Mouse (Mus musculus) mouse embryonic stem cell (cell line): ENCODE measurements at regions not wholly inside any gene's neighbourhood (a gene's known extent, or its start where the extent isn't known, plus 50 kb on each side); places are given as distances from the start of the nearest gene placed in this dataset.

Source experiments
- in situ Hi-C, 2 experiments: fragments of 300-500 bp; cut with MboI; formaldehyde crosslinking; loops; 1 replicate in 1 of 2; 3 replicates in 1 of 2; pipeline ENCODE4 v1.14.3; 2019 to 2020; ENCODE audit warnings: low sequenced_read_pairs in 2 of 2, low pct_unique_long_range_greater_than_20kb in 1 of 2, mixed read lengths in 1 of 2; ENCODE audit not compliant: unreplicated experiment in 1 of 2

DNA sequence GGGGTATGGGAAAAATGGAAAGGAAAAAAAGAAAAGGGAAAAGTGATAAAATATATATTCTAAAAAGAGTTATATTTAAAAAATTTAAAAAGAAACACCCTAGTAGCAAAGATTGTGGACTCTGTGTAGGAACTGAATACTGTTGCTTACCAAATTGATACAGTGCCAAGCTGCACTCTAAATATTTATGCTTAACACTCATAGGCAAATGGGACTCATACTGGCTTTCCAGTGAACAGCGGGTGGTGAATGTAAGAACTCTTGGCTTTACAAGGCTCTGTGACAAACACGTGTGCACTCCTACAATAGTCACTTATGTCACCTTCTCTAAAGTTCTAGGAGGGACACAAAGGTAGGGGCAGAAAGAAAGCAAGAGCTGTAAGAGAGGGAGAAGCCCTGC, 1320.8 kb downstream of the Gsdmc2 start:
- in situ Hi-C loops = no loop called here

DNA sequence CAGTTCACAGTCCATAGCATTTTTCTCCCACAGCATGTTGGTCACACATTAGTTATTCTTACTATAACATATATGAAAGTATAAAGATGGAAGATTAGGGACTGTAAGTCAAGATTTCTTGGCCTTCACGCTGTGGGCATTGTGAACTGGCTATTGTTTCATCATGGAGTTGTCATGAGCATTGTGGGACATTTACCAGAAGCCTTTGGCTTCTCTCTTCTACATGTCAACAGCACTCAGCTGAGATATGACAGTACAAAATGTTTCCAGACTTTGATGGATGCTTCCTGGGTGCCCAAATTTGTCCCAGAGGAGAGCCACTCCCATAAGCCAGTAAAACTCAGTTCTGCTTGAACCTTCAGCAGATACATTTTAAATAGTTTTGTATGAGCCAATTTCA, 1331.5 kb downstream of the Gsdmc2 start:
- in situ Hi-C loops = no loop called here

GRCm38 (mm10) chr15:62511461-62511860, 1333.5 kb downstream of the Gsdmc2 start:
- in situ Hi-C loops = no loop called here

GRCm38 (mm10) chr15:62503866-62504265, 1341.1 kb downstream of the Gsdmc2 start:
- in situ Hi-C loops = no loop called here

- in situ Hi-C loops = no loop called here
Observed at GRCm38 (mm10) chr15:62500966-62501365, 1344.0 kb downstream of the Gsdmc2 start.

DNA sequence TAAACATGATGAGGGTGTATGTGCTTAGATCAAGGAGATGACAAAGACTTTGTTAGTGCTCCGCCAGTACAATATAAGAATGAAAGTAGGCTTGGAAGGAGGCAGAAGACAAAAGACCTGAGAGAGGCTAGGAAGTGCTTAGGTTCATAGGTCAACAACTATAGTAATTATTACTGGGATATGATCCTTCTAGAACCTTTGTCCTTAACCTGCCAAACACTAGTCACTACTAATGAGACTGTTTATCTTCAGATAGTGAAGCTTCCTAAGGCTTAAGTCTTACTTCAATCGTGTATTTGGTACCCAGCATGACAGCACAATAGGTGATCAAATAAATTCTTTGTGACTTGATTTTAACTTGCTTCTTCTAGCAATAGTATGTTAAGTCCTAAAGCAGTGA, 1344.5 kb downstream of the Gsdmc2 start:
- in situ Hi-C loops = no loop called here

DNA sequence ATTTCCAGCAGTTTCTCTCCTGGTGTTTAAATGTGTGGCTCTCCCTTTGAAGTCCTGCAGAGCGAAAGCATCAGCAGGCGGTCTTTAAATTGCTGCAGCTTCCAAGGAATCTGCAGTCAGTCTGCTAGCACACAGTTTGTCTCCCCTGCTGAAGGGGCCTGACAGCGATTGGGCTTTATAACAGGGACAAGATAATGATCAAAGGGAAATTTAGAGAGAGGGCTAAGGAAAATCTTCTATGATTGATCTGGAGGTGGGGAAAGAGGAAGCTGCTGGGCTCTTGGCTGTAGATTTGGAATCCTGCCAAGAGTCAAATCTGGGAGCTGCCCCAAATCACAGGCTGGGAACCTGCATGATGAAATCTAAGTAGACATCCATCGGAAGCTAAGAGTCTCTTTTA, 1348.8 kb downstream of the Gsdmc2 start:
- in situ Hi-C loops = no loop called here

- in situ Hi-C loops = no loop called here
Observed at GRCm38 (mm10) chr15:62492350-62492749, 1352.6 kb downstream of the Gsdmc2 start.

- in situ Hi-C loops = no loop called here
Observed at GRCm38 (mm10) chr15:62490548-62490947, 1354.4 kb downstream of the Gsdmc2 start.

DNA sequence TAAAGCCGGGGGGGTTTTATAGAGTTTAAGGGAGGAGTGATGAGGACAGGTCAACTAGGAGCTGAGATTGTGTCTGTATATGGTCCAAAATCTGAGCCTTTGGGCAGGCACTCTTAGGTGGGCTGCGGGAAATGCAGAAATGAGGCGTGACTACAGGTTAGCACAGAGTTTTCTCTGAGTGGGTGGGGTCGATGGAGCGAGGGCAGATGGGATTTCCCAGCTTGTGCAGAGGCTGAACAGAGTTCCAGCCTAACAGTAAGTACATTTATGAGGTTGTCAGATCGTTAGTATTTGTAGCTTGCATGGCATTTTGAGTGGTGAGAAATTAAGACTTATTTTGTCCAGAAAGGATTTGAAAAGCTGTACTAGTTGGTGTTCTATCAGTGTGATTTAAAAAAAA, 1358.4 kb downstream of the Gsdmc2 start:
- in situ Hi-C loops = no loop called here

DNA sequence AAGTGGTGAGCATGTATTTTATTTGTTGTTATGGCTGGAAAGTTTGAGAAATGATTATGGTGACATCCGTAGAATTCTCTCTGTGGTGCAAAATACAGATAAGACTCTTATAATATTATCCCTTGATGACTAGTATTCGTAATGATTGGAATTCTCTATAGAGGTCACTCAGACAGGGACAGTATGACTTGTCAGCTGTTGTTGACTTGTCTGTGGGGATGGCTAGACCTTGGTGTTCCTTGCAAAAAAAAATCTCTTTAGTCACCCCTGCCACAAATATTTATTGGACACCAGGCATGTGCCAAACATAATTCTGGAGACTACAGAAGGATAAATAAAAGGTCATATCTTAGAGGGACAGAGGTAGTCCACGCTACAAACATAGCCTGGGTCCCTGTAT, 1360.6 kb downstream of the Gsdmc2 start:
- in situ Hi-C loops = no loop called here

DNA sequence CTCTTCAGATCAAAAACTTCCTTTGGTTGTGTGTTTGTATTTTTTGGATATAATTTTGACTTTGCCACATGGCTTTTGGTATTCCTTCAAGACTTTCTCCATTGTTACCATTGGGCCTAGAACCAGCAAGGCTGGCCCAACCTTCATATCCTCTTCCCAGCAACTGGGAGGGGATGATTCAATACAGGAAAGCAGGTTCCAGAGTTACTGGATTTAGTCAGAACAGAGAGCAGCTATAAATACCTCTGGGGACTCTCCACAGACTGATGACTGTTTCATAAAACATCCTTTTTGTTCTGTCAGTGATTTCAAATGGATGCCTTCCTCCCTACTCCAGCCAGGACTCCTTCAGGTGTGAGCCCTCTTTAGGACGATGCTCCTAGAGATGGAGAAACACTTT, 1361.4 kb downstream of the Gsdmc2 start:
- in situ Hi-C loops = no loop called here

- in situ Hi-C loops = no loop called here
Observed at GRCm38 (mm10) chr15:62482357-62482756, 1362.6 kb downstream of the Gsdmc2 start.

- in situ Hi-C loops = no loop called here
Observed at GRCm38 (mm10) chr15:62477779-62478178, 1367.2 kb downstream of the Gsdmc2 start.

DNA sequence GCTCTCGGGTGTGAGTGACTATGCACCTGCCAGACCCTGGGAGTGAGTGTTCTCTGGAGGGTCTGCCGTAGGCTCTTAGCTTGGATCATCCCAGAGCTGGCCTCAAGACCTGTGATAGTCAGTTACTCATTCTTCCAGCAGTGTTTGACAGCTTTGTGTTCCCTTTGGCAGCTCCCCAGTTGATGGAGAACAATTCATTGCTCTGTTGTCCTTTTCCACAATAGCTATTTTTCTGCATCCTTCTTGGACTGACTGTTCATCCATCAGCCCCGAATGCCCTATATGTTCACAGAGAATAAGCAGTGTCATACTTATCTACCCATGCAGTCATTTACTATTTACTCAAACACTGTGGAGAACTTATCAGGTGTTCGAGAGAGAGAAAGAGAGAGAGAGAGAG, 1368.5 kb downstream of the Gsdmc2 start:
- in situ Hi-C loops = no loop called here

GRCm38 (mm10) chr15:62470683-62471331, 1374.2 kb downstream of the Gsdmc2 start:
- in situ Hi-C loops = no loop called here

GRCm38 (mm10) chr15:62468076-62468475, 1376.9 kb downstream of the Gsdmc2 start:
- in situ Hi-C loops = no loop called here

- in situ Hi-C loops = no loop called here
Observed at GRCm38 (mm10) chr15:62466856-62467255, 1378.1 kb downstream of the Gsdmc2 start.

GRCm38 (mm10) chr15:62465026-62465839, 1379.7 kb downstream of the Gsdmc2 start:
- in situ Hi-C loops = no loop called here

DNA sequence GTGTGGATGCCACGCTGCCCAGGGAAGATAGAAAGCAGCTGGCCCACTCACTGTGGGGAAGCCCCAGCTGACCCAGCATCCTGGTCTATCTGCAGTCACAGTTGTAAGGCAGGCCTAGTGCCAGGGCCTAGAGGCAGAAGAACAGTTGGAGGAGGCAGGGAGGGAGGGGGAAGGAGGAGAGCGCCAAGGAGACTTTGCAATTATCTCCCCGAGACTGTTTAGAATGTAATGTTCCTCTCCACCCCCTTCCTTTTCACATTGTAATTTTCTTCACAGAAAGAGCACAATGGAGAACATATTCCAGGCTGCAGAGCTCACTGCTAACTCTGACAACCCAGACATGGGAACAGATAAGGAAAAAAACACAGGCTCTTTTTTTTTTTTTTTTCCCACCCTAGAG, 1382.3 kb downstream of the Gsdmc2 start:
- in situ Hi-C loops = no loop called here
